Mouse (Mus musculus) hindbrain, embryonic 16.5 days (tissue): ENCODE results near the gene Wdr5. TPM values are rescaled to one million over a fixed set of nuclear protein-coding genes. Genes with fewer than 3 reads are reported as not detected.
"Not testable (repeated sequence)": the region's sequence is repeated elsewhere in the genome, so short reads cannot be mapped to it uniquely, and the experiment has no call there.

Experiments
- ATAC-seq: fragments of 200-750 bp; cut with Nextera tagmentation; 2 replicates; pipeline ENCODE4 v1.8.0; 2017; ENCODE audit warnings: moderate TSS enrichment, moderate library complexity
- H3K27ac ChIP-seq: fragments of 300-500 bp; sonication (generic); 2 replicates; pipeline ENCODE4 v1.5.1; 2014; ENCODE audit warnings: low read depth, mild to moderate bottlenecking, control low read depth, low read length, moderate library complexity
- H3K27me3 ChIP-seq: fragments of 300-500 bp; sonication (generic); replicated peaks from 2 replicates; pipeline ENCODE4 v1.6.1; 2014; ENCODE audit warnings: low read length; ENCODE audit not compliant: control insufficient read depth, insufficient read depth
- H3K36me3 ChIP-seq: fragments of 300-500 bp; sonication (generic); 2 replicates; pipeline ENCODE4 v1.6.1; 2014; ENCODE audit warnings: mild to moderate bottlenecking, low read length, moderate library complexity, mixed read lengths; ENCODE audit not compliant: control insufficient read depth, insufficient read depth
- H3K4me1 ChIP-seq: fragments of 300-500 bp; sonication (generic); 2 replicates; pipeline ENCODE4 v1.6.1; 2014; ENCODE audit warnings: low read depth, low read length; ENCODE audit not compliant: control insufficient read depth, insufficient read depth
- H3K4me2 ChIP-seq: fragments of 300-500 bp; sonication (generic); 2 replicates; pipeline ENCODE4 v1.6.1; 2014; ENCODE audit warnings: mild to moderate bottlenecking, low read length, control low read depth, moderate library complexity
- H3K4me3 ChIP-seq: fragments of 300-500 bp; sonication (generic); 2 replicates; pipeline ENCODE4 v1.5.1; 2014; ENCODE audit warnings: mild to moderate bottlenecking, low read length, control low read depth, moderate library complexity
- H3K9ac ChIP-seq: fragments of 300-500 bp; sonication (generic); 2 replicates; pipeline ENCODE4 v1.6.1; 2014; ENCODE audit warnings: low read depth, mild to moderate bottlenecking, control low read depth, low read length, moderate library complexity
- H3K9me3 ChIP-seq: fragments of 300-500 bp; sonication (generic); 2 replicates; pipeline ENCODE4 v1.6.1; 2014; ENCODE audit warnings: mild to moderate bottlenecking, low read length, moderate library complexity; ENCODE audit not compliant: control insufficient read depth
- WGBS: fragments of 180-500 bp; shearing (Covaris S2); extraction: QIAGEN DNeasy Blood & Tissue Kit; methylation state at CpG from one replicate; pipeline ENCODE4 v1.1.7; 2014; 5-methylcytosine and 5-hydroxymethylcytosine counted together
- polyA plus RNA-seq: library from polyadenylated mRNA; unstranded; fragments of >200 nt; fragmentation: Nextera tagmentation; extraction: Ambion mirVana; gene quantifications from 2 replicates; pipeline ENCODE4 v1.2.1, GENCODE M21; 2015

The Wdr5 gene
- polyA plus RNA-seq, 1 experiment from 2014 or later: 43.8 TPM

GRCm38 (mm10) chr2:27490939-27491338 lies 24.0 kb upstream of the Wdr5 start:
- no peak for ATAC-seq
- Histone ChIP-seq H3K9ac (no peak overlapping the region), H3K4me3 (no peak overlapping the region), H3K9me3 (no peaks in the 10 kb centered on the region), H3K4me2 (no peak overlapping the region), H3K27me3 (no peaks in the 10 kb centered on the region), H3K36me3 (no peaks in the 10 kb centered on the region), H3K4me1 (no peaks in the 10 kb centered on the region; the same call in 1 of the 2 replicates), H3K27ac (no peak overlapping the region)
- 75% methylated on average over 2 of the region's 2 CpGs for WGBS

GRCm38 (mm10) chr2:27493971-27494370 lies 21.0 kb upstream of the Wdr5 start:
- no peaks in the 10 kb centered on the region for H3K27me3 ChIP-seq
- H3K4me1 ChIP-seq: peaks cover 4% of the 10 kb centered on the region
- 94% methylated on average over 3 of the region's 3 CpGs for WGBS
- ATAC-seq: no peak
- H3K4me2 ChIP-seq: no peak overlapping the region
- H3K36me3 ChIP-seq: no peaks in the 10 kb centered on the region
- no peak overlapping the region for H3K9ac ChIP-seq
- H3K4me3 ChIP-seq: no peak overlapping the region
- no peak overlapping the region for H3K27ac ChIP-seq
- no peaks in the 10 kb centered on the region for H3K9me3 ChIP-seq

- Histone ChIP-seq H3K27me3 (no peaks in the 10 kb centered on the region), H3K4me3 (peak overlapping the region; percentile 25), H3K9me3 (no peaks in the 10 kb centered on the region), H3K27ac (no peak overlapping the region), H3K4me1 (peaks cover 4% of the 10 kb centered on the region), H3K4me2 (peak overlapping the region; percentile 65), H3K36me3 (no peaks in the 10 kb centered on the region), H3K9ac (peak overlapping the region; percentile 12; the same call in 1 of the 2 replicates)
- WGBS: 27% methylated on average over 23 of the region's 23 CpGs
- ATAC-seq: no peak
Observed at GRCm38 (mm10) chr2:27496391-27497028, 18.4 kb upstream of the Wdr5 start.

GRCm38 (mm10) chr2:27504113-27504885 lies 10.7 kb upstream of the Wdr5 start:
- WGBS: 66% methylated on average over 7 of the region's 7 CpGs
- Histone ChIP-seq H3K27ac (no peak overlapping the region), H3K4me2 (no peak overlapping the region), H3K4me1 (no peaks in the 10 kb centered on the region), H3K9ac (no peak overlapping the region), H3K27me3 (no peaks in the 10 kb centered on the region), H3K9me3 (no peaks in the 10 kb centered on the region), H3K36me3 (no peaks in the 10 kb centered on the region), H3K4me3 (no peak overlapping the region)
- no peak for ATAC-seq

GRCm38 (mm10) chr2:27505539-27505938 lies 9.4 kb upstream of the Wdr5 start:
- no peaks in the 10 kb centered on the region for H3K36me3 ChIP-seq
- H3K4me2 ChIP-seq: no peak overlapping the region
- ATAC-seq: no peak
- H3K9ac ChIP-seq: no peak overlapping the region
- no peaks in the 10 kb centered on the region for H3K9me3 ChIP-seq
- no peak overlapping the region for H3K27ac ChIP-seq
- no peaks in the 10 kb centered on the region for H3K27me3 ChIP-seq
- no peak overlapping the region for H3K4me3 ChIP-seq
- 15% methylated on average over 6 of the region's 6 CpGs for WGBS
- no peaks in the 10 kb centered on the region for H3K4me1 ChIP-seq

- 79% methylated on average over 4 of the region's 4 CpGs for WGBS
- H3K27me3 ChIP-seq, H3K4me1 ChIP-seq, H3K4me3 ChIP-seq, H3K9me3 ChIP-seq, H3K9ac ChIP-seq, H3K36me3 ChIP-seq, H3K4me2 ChIP-seq, ATAC-seq, H3K27ac ChIP-seq: not testable (repeated sequence)
Observed at GRCm38 (mm10) chr2:27506658-27507057, 8.3 kb upstream of the Wdr5 start.

- Histone ChIP-seq H3K27ac (no peak within 1 kb of the TSS), H3K36me3 (no peaks in the 10 kb centered on the region), H3K9me3 (no peaks in the 10 kb centered on the region), H3K4me3 (no peak within 1 kb of the TSS), H3K9ac (no peak within 1 kb of the TSS), H3K4me1 (no peaks in the 10 kb centered on the region), H3K4me2 (no peak within 1 kb of the TSS), H3K27me3 (no peaks in the 10 kb centered on the region)
- 75% methylated on average over 4 of the region's 4 CpGs for WGBS
- ATAC-seq: no peak
Observed at GRCm38 (mm10) chr2:27507562-27507961, 7.4 kb upstream of the Wdr5 start, which contains the start of gene Brd3. TSS of gene Brd3 (minus strand) at chr2:27507662.

- WGBS: 86% methylated on average over 7 of the region's 7 CpGs
- ATAC-seq: no peak
- no peaks in the 10 kb centered on the region for H3K36me3 ChIP-seq
- H3K27ac ChIP-seq: no peak overlapping the region
- H3K9ac ChIP-seq: no peak overlapping the region
- H3K27me3 ChIP-seq: no peaks in the 10 kb centered on the region
- H3K4me1 ChIP-seq: peaks cover 11% of the 10 kb centered on the region
- no peak overlapping the region for H3K4me3 ChIP-seq
- H3K4me2 ChIP-seq: no peak overlapping the region
- no peaks in the 10 kb centered on the region for H3K9me3 ChIP-seq
Observed at GRCm38 (mm10) chr2:27510706-27511105, 4.3 kb upstream of the Wdr5 start.

- no peaks in the 10 kb centered on the region for H3K36me3 ChIP-seq
- peaks cover 27% of the 10 kb centered on the region for H3K4me1 ChIP-seq
- no peaks in the 10 kb centered on the region for H3K27me3 ChIP-seq
- H3K27ac ChIP-seq: no peak overlapping the region
- H3K4me2 ChIP-seq: no peak overlapping the region
- no peaks in the 10 kb centered on the region for H3K9me3 ChIP-seq
- no peak for ATAC-seq
- 97% methylated on average over 3 of the region's 3 CpGs for WGBS
- H3K4me3 ChIP-seq: no peak overlapping the region
- no peak overlapping the region for H3K9ac ChIP-seq
Observed at GRCm38 (mm10) chr2:27512909-27513308, 2.0 kb upstream of the Wdr5 start.
